Mouse (Mus musculus): ENCODE data around the gene Net1. TPM values are rescaled to one million over a fixed set of nuclear protein-coding genes. Genes with fewer than 3 reads are reported as not detected.
"Not testable (repeated sequence)": the region's sequence is repeated elsewhere in the genome, so short reads cannot be mapped to it uniquely, and the experiment has no call there.

Net1 gene
- 41.6 and 44.1 TPM in 2 replicates for polyA plus RNA-seq (2015; fragmentation: Nextera tagmentation; extraction: Ambion mirVana)

GRCm38 (mm10) chr13:3917571-3918311, at the start of gene Net1, which contains the start of gene Tubal3:
Gene Net1, minus strand, starts transcription at chr13:3918220.
Gene Tubal3, plus strand, starts transcription at chr13:3918274.
- DNase-seq (ENCODE audit: low spot score): peak; percentile 92

DNA sequence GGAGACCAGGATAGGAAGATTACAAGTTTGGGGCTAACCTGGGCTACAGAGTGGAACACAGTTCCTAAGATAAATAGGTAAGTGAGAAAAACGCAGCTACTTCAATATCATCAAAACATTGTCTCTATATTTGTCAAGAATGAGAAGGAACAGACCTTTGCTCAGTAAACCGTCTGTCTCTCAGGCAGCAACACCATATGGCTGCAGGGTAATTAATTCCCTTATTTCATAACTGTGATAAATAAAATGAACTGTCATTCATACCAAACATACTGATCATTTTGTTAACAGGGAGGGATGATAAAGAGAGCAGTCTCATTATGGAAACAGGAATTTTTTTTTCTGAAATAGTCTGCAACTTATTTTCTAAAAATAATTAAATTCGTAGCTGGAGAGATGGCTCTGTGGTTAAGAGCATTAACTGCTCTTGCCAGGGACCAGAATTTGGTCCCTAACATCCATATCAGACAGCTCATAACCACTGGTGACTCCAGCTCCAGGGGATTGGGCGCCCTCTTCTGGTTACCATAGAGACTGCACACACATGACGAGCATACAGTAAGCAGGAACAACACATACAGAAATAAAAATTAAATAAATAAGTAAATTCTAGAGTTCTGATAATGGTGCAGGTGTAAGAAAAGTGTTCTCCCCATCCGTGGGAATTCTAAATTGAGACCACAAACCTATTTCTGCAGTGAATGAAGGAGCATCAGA, 33.3 kb upstream of the Net1 start:
- DNase-seq (ENCODE audit: low spot score): peak; percentile 2

- DNase-seq (ENCODE audit: low spot score): no peak
Observed at GRCm38 (mm10) chr13:3949477-3949876, 31.5 kb upstream of the Net1 start.

GRCm38 (mm10) chr13:3947267-3947666, 29.2 kb upstream of the Net1 start:
- no peak for DNase-seq (ENCODE audit: low spot score)

- no peak for DNase-seq (ENCODE audit: low spot score)
Observed at GRCm38 (mm10) chr13:3945249-3945648, 27.2 kb upstream of the Net1 start, which contains the start of gene Ucn3. Gene Ucn3, minus strand, starts transcription at chr13:3945349.

GRCm38 (mm10) chr13:3944699-3945098, 26.7 kb upstream of the Net1 start:
- DNase-seq (ENCODE audit: low spot score): no peak

GRCm38 (mm10) chr13:3926046-3926445, 8.0 kb upstream of the Net1 start:
- DNase-seq (ENCODE audit: low spot score): no peak

DNA sequence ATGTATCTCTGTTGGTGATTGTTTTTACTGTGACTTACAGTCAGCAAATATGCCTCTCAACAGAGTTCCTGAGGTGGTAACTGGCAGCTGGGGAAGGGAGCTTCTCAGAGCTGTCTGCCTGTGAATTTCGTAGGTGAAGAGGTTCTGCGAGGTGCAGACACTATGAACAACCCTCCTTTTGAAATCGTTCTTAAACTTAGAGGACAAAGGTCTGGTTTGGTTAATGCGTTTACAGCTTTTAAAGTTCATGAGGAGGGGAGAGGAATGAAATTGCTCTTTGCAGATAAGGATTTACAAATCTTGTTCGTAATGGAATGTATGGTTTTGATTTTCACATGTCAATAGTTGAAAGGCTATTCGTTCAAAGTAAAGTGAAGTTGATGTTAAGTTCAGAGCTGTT, 7.6 kb upstream of the Net1 start:
- no peak for DNase-seq (ENCODE audit: low spot score)

DNA sequence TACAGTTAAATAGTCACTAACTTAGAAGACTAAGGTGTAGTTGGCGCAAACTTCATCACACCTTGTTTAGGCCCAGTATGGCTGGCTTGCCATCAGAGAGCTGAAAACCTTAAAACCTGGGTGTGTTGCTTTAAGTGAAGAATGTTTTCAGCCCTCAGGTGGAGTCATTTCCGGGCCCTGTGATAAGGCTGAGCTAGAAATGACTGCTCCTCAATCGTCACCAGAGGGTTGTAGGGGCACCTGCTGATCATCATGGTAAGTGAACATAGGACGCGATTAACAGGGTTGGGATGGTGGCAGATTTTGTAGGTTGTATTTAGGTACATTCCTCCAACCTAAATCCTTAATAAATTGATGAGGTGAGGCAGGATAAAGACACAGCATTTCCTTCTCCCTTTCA, 6.5 kb upstream of the Net1 start:
- no peak for DNase-seq (ENCODE audit: low spot score)

DNA sequence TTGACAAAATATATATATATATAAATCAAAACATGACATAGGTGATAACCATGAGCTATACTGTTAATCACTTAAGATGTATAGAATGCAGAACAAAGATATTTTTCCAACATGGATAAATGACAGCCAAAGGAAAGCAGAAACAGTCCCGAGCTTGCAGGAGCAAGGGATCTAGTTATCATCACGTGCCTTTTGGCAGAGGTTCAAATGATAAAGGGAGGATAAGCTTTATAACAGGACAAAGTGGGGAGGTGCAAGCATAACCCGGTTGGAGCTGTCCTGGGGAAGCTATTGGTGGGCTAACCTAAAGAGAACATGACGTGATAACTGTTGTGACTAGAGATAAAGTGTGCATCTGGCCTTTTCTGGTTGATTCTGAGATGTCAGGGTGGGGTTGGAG, 4.5 kb downstream of the Net1 start:
- DNase-seq (ENCODE audit: low spot score): no peak

- DNase-seq (ENCODE audit: low spot score): no peak
Observed at GRCm38 (mm10) chr13:3910356-3910755, 7.7 kb downstream of the Net1 start.

DNA sequence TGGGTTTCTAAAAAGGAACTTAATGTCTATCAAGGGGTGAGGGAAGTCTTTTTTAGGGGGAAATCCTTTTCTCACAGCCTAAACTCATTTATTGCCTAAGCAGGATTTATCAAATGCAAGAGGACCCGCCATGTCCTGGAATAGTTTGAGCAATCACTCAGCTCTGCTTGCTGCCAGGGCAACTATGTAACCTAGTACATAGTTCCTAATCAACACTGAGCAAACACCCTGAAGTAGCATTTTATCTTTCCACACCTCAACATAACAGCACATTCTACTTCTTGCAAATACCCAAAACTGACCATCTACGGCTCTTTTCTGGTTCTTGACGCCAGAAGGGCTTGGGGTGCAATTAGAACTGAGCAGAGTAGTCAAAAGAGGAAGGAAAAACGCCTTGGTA, 9.8 kb downstream of the Net1 start:
- no peak for DNase-seq (ENCODE audit: low spot score)

DNA sequence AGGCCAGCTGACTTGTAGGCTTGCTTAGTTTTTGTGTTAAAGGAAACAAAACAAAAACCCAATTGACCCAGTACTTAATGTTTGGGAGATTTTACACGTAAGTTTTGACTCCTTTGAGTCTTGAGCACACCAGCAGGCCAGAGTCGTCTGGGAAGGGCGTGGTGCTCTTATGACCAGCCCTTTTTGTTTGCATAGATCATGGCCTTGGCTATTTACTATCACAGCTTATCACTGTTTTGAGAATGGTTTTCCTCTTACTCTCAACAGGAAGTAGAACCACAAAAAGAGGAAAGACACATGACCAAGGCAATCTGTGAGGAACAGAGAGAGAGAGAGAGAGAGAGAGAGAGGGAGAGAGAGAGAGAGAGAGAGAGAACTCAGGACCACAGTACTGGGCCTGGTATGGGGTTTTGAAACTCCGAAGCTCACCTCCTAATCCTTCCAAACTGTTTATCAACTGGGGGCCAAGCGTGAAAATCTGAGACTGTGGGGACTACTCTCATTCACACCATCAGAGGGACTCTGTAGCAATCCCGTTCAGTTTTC, 10.8 kb downstream of the Net1 start:
- DNase-seq (ENCODE audit: low spot score): no peak

GRCm38 (mm10) chr13:3899301-3899700, 18.7 kb downstream of the Net1 start:
- no peak for DNase-seq (ENCODE audit: low spot score)

DNA sequence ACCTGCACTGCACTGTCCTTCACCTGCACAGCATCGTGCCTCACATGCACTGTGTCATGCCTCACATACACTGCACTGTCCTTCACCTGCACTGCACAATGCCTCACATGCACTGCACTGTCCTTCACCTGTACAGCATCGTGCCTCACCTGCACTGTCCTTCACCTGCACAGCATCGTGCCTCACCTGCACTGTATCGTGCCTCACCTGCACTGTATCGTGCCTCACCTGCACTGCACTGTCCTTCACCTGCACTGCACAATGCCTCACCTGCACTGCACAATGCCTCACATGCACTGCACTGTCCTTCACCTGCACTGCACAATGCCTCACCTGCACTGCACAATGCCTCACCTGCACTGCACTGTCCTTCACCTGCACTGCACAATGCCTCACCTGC, 19.8 kb downstream of the Net1 start:
- not testable (repeated sequence) for DNase-seq (ENCODE audit: low spot score)

DNA sequence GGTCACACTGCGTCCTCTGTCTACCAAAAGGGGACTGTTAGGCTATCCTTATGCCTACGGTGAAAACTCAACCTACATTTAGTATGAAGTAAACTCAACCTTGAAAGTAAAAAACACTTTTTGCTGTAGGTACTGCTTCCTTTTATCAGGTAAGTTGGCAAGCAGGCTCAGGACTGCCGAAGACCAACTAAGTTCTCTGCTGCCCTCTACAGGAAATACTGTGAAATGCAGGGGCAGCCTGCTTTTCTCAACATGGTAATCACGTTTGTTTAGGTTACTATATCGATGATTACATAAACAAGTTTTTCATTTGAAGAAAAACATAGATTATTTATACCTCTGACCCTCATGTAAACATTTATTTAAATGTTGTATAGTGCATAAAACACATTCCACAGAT, 21.1 kb downstream of the Net1 start:
- peak; percentile 79 for DNase-seq (ENCODE audit: low spot score)

DNA sequence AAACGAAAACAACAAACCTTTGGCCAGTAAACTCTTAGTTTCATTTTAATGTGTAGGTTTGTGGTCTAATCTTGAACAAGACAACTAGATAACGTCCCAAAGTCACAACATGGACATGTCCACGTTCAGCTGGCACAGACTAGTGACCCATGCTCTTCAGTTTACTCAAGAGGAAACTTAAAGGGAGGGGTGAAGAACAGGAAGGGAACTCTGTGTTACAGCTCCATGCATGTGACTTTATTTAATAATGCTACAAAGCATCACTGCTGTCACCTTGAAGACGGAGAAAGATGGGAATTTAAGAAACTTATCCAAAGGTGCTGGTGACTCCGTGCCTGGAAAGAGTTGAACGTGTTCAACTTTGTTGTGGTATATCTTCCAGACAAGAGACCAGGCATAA, 22.0 kb downstream of the Net1 start:
- DNase-seq (ENCODE audit: low spot score): no peak

GRCm38 (mm10) chr13:3895397-3895980, 22.5 kb downstream of the Net1 start:
- DNase-seq (ENCODE audit: low spot score): no peak

DNA sequence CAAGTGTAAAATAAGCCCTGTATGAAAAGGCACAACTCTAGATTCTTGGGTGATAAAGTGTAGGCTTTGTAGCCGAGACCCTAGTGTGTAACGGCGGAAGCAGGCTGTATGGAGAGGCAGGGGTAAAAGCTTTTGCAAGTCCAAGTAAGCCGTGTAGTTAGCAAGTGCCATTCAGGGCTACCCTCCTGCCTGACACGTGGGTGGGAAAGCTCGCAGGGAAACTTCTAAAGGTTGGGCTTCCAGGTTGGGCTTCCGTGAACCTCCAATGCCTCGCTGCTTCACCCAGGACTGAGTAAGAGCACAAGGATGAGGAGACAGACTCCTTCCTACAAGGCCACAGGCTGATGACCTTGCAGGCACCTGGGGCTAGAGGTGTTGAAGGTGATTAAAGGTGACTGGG, 23.5 kb downstream of the Net1 start:
- no peak for DNase-seq (ENCODE audit: low spot score)

GRCm38 (mm10) chr13:3893126-3893734, 24.8 kb downstream of the Net1 start:
- DNase-seq (ENCODE audit: low spot score): peak; percentile 92

DNA sequence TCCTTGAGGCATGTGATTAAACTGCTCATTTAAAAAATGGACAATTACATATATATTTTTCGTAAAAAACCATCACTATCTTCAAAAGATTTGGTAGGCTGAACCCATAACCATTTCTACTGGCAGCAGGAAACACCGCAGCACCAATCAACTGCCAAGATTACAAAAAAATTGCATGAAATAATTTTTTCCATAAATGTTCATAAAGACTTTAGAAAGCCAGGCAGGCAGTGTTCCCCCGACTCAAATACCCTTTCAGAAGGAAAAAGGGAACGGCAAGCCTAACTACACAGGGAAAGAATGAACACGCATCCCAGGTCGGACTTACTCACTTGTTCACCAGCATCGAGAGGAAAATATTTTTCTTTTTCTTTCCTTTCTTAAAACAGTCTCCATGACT, 25.4 kb downstream of the Net1 start:
- DNase-seq (ENCODE audit: low spot score): no peak
